Mouse (Mus musculus): ENCODE measurements around the gene Zcwpw1. TPM values are rescaled to one million over a fixed set of nuclear protein-coding genes. Genes with fewer than 3 reads are reported as not detected.

Gene Zcwpw1
- total and polyA plus RNA-seq, 3 experiments, result 11.1 to 16.0 TPM; not detected in 1

- Histone ChIP-seq H3K36me3 (ENCODE audit: control insufficient read depth in 1 of 2, insufficient read depth in 2 of 2, low read length in 2 of 2) (peaks cover 3 to 20% of the 10 kb centered on the region in 2 experiments), H3K4me3 (ENCODE audit: control insufficient read depth in 1 of 2, insufficient read depth in 1 of 2, low read depth in 2 of 2, low read length in 2 of 2) (peak overlapping the region; percentile 73 to 88)
These were observed 3.6 kb upstream of the Zcwpw1 start for GRCm38 (mm10) chr5:137783901-137784540.

GRCm38 (mm10) chr5:137784546-137784945 lies 3.1 kb upstream of the Zcwpw1 start:
- Histone ChIP-seq H3K27me3 (ENCODE audit: control insufficient read depth in 1 of 2, insufficient read depth in 2 of 2, low read length in 2 of 2) (no peaks in the 10 kb centered on the region), H3K79me2 (ENCODE audit: control insufficient read depth, insufficient read depth, low read length, poor library complexity) (peaks cover 39% of the 10 kb centered on the region), H3K27ac (ENCODE audit: control insufficient read depth, low read depth, low read length) (no peak overlapping the region), H3K36me3 (ENCODE audit: control insufficient read depth in 1 of 2, insufficient read depth in 2 of 2, low read length in 2 of 2) (peaks cover 3 to 20% of the 10 kb centered on the region in 2 experiments), H3K4me1 (ENCODE audit: control insufficient read depth in 1 of 2, insufficient read depth in 2 of 2, low read length in 2 of 2) (peaks cover 0 to 20% of the 10 kb centered on the region in 2 experiments; a peak in 2 of 4 replicates), H3K9ac (ENCODE audit: control insufficient read depth, low read depth, low read length, poor library complexity, severe bottlenecking) (peak overlapping the region; percentile 98), H3K4me3 (ENCODE audit: control insufficient read depth in 1 of 2, insufficient read depth in 1 of 2, low read depth in 2 of 2, low read length in 2 of 2) (peak overlapping the region; percentile 73 to 88), H3K9me3 (replicated peaks; ENCODE audit: insufficient read depth, low read length) (no peaks in the 10 kb centered on the region)
- DNase-seq (ENCODE audit: low read depth, low spot score), result no peak
- TF ChIP-seq ZKSCAN1 (IDR thresholded peaks at IDR 0.05; ENCODE audit: low read depth, low read length) (no peak), TBP (IDR thresholded peaks at IDR 0.05; ENCODE audit: low read depth, low read length) (no peak), JUND (IDR thresholded peaks at IDR 0.05; ENCODE audit: low read depth, low read length) (no peak), USF2 (IDR thresholded peaks at IDR 0.05; ENCODE audit: borderline replicate concordance in 1 of 2, insufficient read depth in 1 of 2, low read depth in 1 of 2, low read length in 2 of 2) (no peak), ZC3H11A (IDR thresholded peaks at IDR 0.05; ENCODE audit: low read depth, low read length) (no peak), CTCF (IDR thresholded peaks at IDR 0.05 in 2 of 3, conservative IDR thresholded peaks at IDR 0.05 in 1 of 3; ENCODE audit: control insufficient read depth in 1 of 3, insufficient read depth in 1 of 3, low read depth in 2 of 3, low read length in 3 of 3, poor library complexity in 1 of 3, severe bottlenecking in 1 of 3) (no peak), USF1 (IDR thresholded peaks at IDR 0.05; ENCODE audit: low read depth, low read length) (no peak)

More at GRCm38 (mm10) chr5:137783901-137784540, 3.6 kb upstream of the Zcwpw1 start:
- H3K4me1 ChIP-seq (ENCODE audit: control insufficient read depth in 1 of 2, insufficient read depth in 2 of 2, low read length in 2 of 2), result peaks cover 0 to 20% of the 10 kb centered on the region in 2 experiments; a peak in 2 of 4 replicates
- TF ChIP-seq ZKSCAN1 (IDR thresholded peaks at IDR 0.05; ENCODE audit: low read depth, low read length) (no peak), ELF1 (IDR thresholded peaks at IDR 0.05; ENCODE audit: low read depth, low read length) (no peak), CHD1 (IDR thresholded peaks at IDR 0.05; ENCODE audit: low read depth, low read length) (no peak), POLR2AphosphoS5 (IDR thresholded peaks at IDR 0.05; ENCODE audit: borderline replicate concordance, low read depth, low read length) (no peak), UBTF (IDR thresholded peaks at IDR 0.05; ENCODE audit: borderline replicate concordance, insufficient read depth, low read depth, low read length) (no peak), POLR2AphosphoS2 (IDR thresholded peaks at IDR 0.05; ENCODE audit: low read length) (no peak), MAFK (IDR thresholded peaks at IDR 0.05; ENCODE audit: borderline replicate concordance, low read depth, low read length) (no peak), NELFE (IDR thresholded peaks at IDR 0.05; ENCODE audit: low read depth, low read length) (no peak)
- H3K79me2 ChIP-seq (ENCODE audit: control insufficient read depth, insufficient read depth, low read length, poor library complexity), result peaks cover 44% of the 10 kb centered on the region
- no peaks in the 10 kb centered on the region for H3K27me3 ChIP-seq (ENCODE audit: control insufficient read depth in 1 of 2, insufficient read depth in 2 of 2, low read length in 2 of 2)
- no peak for DNase-seq (ENCODE audit: low read depth, low spot score)
- no peak overlapping the region for H3K27ac ChIP-seq (ENCODE audit: control insufficient read depth, low read depth, low read length)
- no peaks in the 10 kb centered on the region for H3K9me3 ChIP-seq (replicated peaks; ENCODE audit: insufficient read depth, low read length)
- H3K9ac ChIP-seq (ENCODE audit: control insufficient read depth, low read depth, low read length, poor library complexity, severe bottlenecking), result peak overlapping the region; percentile 98
